Mouse (Mus musculus) adipose tissue, adult 10 weeks (tissue): Measurements from ENCODE around the gene Dnajc15. TPM values are rescaled to one million over a fixed set of nuclear protein-coding genes. Genes with fewer than 3 reads are reported as not detected.

Experiments
- polyA plus RNA-seq: library from polyadenylated mRNA; stranded (reverse); fragments of 350-450 nt; fragmentation: Illumina TruSeq; extraction: RNeasy Lipid Tissue Mini Kit (QIAGEN cat#74804); gene quantifications from one replicate; pipeline ENCODE4 v1.2.3, GENCODE M21; 2014; ENCODE audit warnings: low read depth, low replicate concordance

Dnajc15 gene
- polyA plus RNA-seq, result 55.9 TPM

GRCm38 (mm10) chr14:77874304-77875241 is at the start of gene Dnajc15:
TSS of gene Dnajc15 (minus strand) at chr14:77875125.

GRCm38 (mm10) chr14:77904171-77904762 is 29.3 kb upstream of the Dnajc15 start, which contains the start of gene Epsti1:
TSS of gene Epsti1 (plus strand) at chr14:77904239.

Other genes starting within 250 kb of the Dnajc15 start
- 6.6 TPM for gene Epsti1, start 29.1 kb upstream of the Dnajc15 start, polyA plus RNA-seq
- gene Fam216b, start 213.9 kb upstream of the Dnajc15 start, polyA plus RNA-seq, result 1.9 TPM